Mouse (Mus musculus) brain, adult 10 weeks (tissue): Measurements from ENCODE around the gene Slc25a31. TPM values are rescaled to one million over a fixed set of nuclear protein-coding genes. Genes with fewer than 3 reads are reported as not detected.

ENCODE experiments used
- polyA plus RNA-seq: library from polyadenylated mRNA; stranded (reverse); fragments of 350-450 nt; fragmentation: Illumina TruSeq; extraction: RNeasy Lipid Tissue Mini Kit (QIAGEN cat#74804); gene quantifications from one replicate; pipeline ENCODE4 v1.2.3, GENCODE M21; 2015; ENCODE audit warnings: low read depth, low replicate concordance

The Slc25a31 gene
- not detected for polyA plus RNA-seq

GRCm38 (mm10) chr3:40708655-40709054 lies at the start of gene Slc25a31:
Gene Slc25a31 (plus strand): TSS chr3:40708855.

GRCm38 (mm10) chr3:40744024-40744835 lies 35.6 kb downstream of the Slc25a31 start, which contains the start of gene Hspa4l:
Gene Hspa4l (plus strand): TSS chr3:40744495.

Other genes with a start within 250 kb of the Slc25a31 start
- gene Intu, start 177.6 kb upstream of the Slc25a31 start, polyA plus RNA-seq, result 4.9 TPM
- gene Hspa4l, start 35.6 kb downstream of the Slc25a31 start, polyA plus RNA-seq, result 94.4 TPM
- 6.6 TPM for gene Plk4, start 91.2 kb downstream of the Slc25a31 start, polyA plus RNA-seq
- gene Mfsd8, start 138.0 kb downstream of the Slc25a31 start, polyA plus RNA-seq, result 19.9 TPM
- gene Abhd18, start 138.1 kb downstream of the Slc25a31 start, polyA plus RNA-seq, result 21.7 TPM
- not detected for gene 1700034I23Rik, start 193.7 kb downstream of the Slc25a31 start, polyA plus RNA-seq
- 16.5 TPM for gene Larp1b, start 241.0 kb downstream of the Slc25a31 start, polyA plus RNA-seq